Mouse (Mus musculus) G1E (cell line): ENCODE measurements around the gene Ptprcap. TPM values are rescaled to one million over a fixed set of nuclear protein-coding genes. Genes with fewer than 3 reads are reported as not detected.

Experiments
- ATAC-seq: 2 replicates; pipeline ENCODE4 v1.8.0; 2016; ENCODE audit warnings: mild to moderate bottlenecking; ENCODE audit not compliant: insufficient number of reproducible peaks, poor library complexity, low FRiP score, severe bottlenecking; ENCODE audit errors: extremely low read depth
- DNase-seq: peaks from one replicate; pipeline ENCODE4 v3.0.0; 2012; ENCODE audit warnings: low spot score
- H3K27me3 ChIP-seq: 2 replicates; pipeline ENCODE4 v1.6.1; 2012; ENCODE audit warnings: mild to moderate bottlenecking, low read length, inconsistent platforms; ENCODE audit not compliant: insufficient read depth
- H3K36me3 ChIP-seq: replicated peaks from 2 replicates; pipeline ENCODE3; 2012; ENCODE audit warnings: mild to moderate bottlenecking, inconsistent platforms
- H3K4me1 ChIP-seq: 2 replicates; pipeline ENCODE4 v1.6.1; 2012; ENCODE audit warnings: low read depth, low read length, inconsistent platforms, mixed read lengths; ENCODE audit not compliant: insufficient read depth
- H3K4me3 ChIP-seq: 2 replicates; pipeline ENCODE4 v1.5.1; 2012; ENCODE audit warnings: low read depth, mild to moderate bottlenecking, inconsistent platforms, low read length, moderate library complexity, mixed read lengths
- H3K9me3 ChIP-seq: replicated peaks from 2 replicates; pipeline ENCODE4 v1.6.1; 2012; ENCODE audit warnings: inconsistent platforms
- CTCF ChIP-seq: IDR thresholded peaks from 2 replicates; pipeline ENCODE4 v1.5.1; 2012; ENCODE audit warnings: low read depth, low read length, inconsistent platforms, mixed read lengths
- GATA1 ChIP-seq: IDR thresholded peaks from 2 replicates; pipeline ENCODE4 v1.6.1; 2012; ENCODE audit warnings: borderline replicate concordance, low read length, inconsistent platforms, mixed read lengths
- GATA2 ChIP-seq: IDR thresholded peaks from 2 replicates; pipeline ENCODE4 v1.6.1; 2012; ENCODE audit warnings: low read depth, low read length, inconsistent platforms, borderline replicate concordance
- POLR2AphosphoS5 ChIP-seq: IDR thresholded peaks from 2 replicates; pipeline ENCODE4 v1.6.1; 2012; ENCODE audit warnings: low read depth, low read length, inconsistent platforms; ENCODE audit not compliant: insufficient replicate concordance
- TAL1 ChIP-seq: conservative IDR thresholded peaks from 2 replicates; pipeline ENCODE4 v1.6.1; 2012; ENCODE audit warnings: low read depth, low read length, inconsistent platforms, mixed read lengths
- polyA plus RNA-seq: library from polyadenylated mRNA; stranded (reverse); fragments of >175 nt; gene quantifications from 2 replicates; pipeline ENCODE4 v1.2.3, GENCODE M21; 2012
- total RNA-seq, 2 experiments: library from RNA; stranded (forward) in 1 of 2; stranded (reverse) in 1 of 2; fragments of 200-1000 nt in 1 of 2; fragments of >200 nt in 1 of 2; fragmentation: Nextera tagmentation in 1 of 2; gene quantifications; 2 replicates each; pipeline ENCODE4 v1.2.3; 2014 to 2017

Gene Ptprcap
- total RNA-seq (2014; fragmentation: Nextera tagmentation): 88.5 and 107 TPM in 2 replicates
- 34.6 and 52.7 TPM in 2 replicates for total RNA-seq (2017)
- polyA plus RNA-seq: 261 and 272 TPM in 2 replicates

DNA sequence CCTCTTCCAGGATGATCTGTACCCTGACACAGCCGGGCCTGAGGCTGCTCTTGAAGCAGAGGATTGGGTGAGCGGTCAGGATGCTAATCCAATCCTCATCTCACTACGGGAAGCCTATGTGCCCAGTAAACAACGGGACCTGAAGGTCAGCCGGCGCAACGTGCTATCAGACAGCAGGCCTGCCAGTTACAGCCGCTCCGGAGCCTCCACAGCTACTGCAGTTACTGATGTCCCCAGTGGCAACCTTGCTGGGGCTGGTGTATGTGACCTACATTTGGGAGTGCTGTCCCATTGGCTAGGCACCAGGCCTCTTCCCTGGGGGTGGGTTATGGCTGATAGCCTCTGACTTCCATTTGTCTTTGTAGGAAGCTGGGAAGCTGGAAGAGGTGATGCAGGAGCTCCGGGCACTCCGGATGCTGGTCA, at the start of gene Ptprcap:
Gene Ptprcap, plus strand, starts transcription at position 373 of the 423 bp plus-strand sequence.
- peaks cover 68% of the 10 kb centered on the region for H3K4me1 ChIP-seq
- no peaks in the 10 kb centered on the region for H3K9me3 ChIP-seq
- no peak for TF ChIP-seq CTCF
- no peak for TF ChIP-seq POLR2AphosphoS5
- no peak for TF ChIP-seq TAL1
- no peak for TF ChIP-seq GATA1
- no peak for TF ChIP-seq GATA2
- ATAC-seq (no peak), DNase-seq (no peak)
- H3K4me3 ChIP-seq: no peak within 1 kb of the TSS
- no peaks in the 10 kb centered on the region for H3K27me3 ChIP-seq
- H3K36me3 ChIP-seq: peaks cover 92% of the 10 kb centered on the region

DNA sequence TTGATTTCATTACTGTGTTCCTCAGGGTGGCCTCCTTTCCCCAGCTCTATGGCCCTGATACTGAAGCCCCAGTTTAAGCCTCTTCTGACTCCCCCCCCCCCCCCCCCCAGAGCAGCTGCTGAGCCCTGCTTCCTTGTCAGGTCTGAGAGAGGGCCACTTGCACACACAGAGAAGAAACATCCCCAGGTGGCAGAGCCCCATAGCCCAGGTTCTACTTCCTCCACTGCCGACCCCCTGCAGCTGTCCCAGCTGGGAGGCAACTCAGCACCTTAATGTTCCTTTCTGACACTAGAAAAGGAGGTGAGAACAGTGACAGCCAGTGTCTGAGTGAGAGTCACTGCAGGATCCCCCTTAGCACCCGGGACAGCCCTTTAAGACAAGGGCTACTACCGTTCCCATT, 49.6 kb upstream of the Ptprcap start:
- no peak overlapping the region for H3K4me3 ChIP-seq
- H3K36me3 ChIP-seq: peaks cover 78% of the 10 kb centered on the region
- H3K27me3 ChIP-seq: no peaks in the 10 kb centered on the region; the same call in 1 of the 2 replicates
- no peaks in the 10 kb centered on the region for H3K9me3 ChIP-seq
- TF ChIP-seq CTCF (no peak), POLR2AphosphoS5 (no peak), TAL1 (no peak), GATA2 (no peak), GATA1 (no peak)
- H3K4me1 ChIP-seq: peaks cover 32% of the 10 kb centered on the region
- no peak for DNase-seq
- no peak for ATAC-seq

DNA sequence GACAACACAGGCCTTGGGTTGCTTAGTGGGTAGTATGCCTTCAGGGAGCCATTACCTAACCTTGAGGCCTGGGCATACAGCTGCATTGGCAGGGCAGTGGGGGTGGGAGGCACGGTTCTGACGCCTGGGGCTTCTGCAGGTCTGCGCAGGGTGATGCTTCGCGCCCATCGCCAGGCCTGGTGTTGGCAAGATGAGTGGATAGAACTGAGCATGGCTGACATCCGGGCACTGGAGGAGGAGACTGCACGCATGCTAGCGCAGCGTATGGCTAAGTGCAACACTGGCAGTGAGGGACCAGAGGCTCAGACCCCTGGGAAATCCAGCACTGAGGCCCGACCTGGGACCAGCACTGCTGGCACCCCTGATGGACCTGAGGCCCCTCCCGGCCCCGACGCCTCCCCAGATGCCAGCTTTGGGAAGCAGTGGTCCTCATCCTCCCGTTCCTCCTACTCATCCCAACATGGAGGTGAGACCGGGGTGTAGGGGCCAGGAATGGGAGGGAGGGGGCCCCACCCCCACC, 48.7 kb upstream of the Ptprcap start:
- no peak for ATAC-seq
- Histone ChIP-seq H3K4me3 (no peak overlapping the region; the same call in 1 of the 2 replicates), H3K4me1 (peaks cover 23% of the 10 kb centered on the region), H3K9me3 (no peaks in the 10 kb centered on the region), H3K27me3 (no peaks in the 10 kb centered on the region; the same call in 1 of the 2 replicates), H3K36me3 (peaks cover 84% of the 10 kb centered on the region)
- no peak for DNase-seq
- TF ChIP-seq GATA1: no peak
- no peak for TF ChIP-seq GATA2
- no peak for TF ChIP-seq TAL1
- no peak for TF ChIP-seq CTCF
- TF ChIP-seq POLR2AphosphoS5: no peak

DNA sequence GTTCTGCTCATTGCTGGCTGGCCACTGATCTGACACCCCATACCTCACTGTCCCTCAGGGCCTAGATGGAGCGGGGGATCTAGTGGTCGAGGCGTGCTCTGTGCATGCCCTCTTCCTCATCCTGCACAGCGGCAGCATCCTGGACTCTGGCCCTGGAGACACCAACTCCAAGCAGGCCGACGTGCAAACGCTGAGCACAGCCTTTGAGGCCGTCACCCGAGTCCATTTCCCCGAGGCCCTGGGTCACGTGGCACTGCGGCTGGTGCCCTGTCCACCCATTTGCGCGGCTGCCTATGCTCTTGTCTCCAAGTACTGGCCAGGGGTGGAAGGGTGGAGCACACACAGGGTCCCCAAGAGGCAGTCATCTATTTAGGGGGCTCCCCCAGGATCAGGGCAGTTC, 46.8 kb upstream of the Ptprcap start:
- ATAC-seq: no peak
- no peak for DNase-seq
- H3K4me3 ChIP-seq: no peak overlapping the region
- H3K4me1 ChIP-seq: peaks cover 10% of the 10 kb centered on the region
- H3K9me3 ChIP-seq: no peaks in the 10 kb centered on the region
- H3K36me3 ChIP-seq: peaks cover 95% of the 10 kb centered on the region
- H3K27me3 ChIP-seq: no peaks in the 10 kb centered on the region
- no peak for TF ChIP-seq TAL1
- TF ChIP-seq GATA2: no peak
- no peak for TF ChIP-seq GATA1
- no peak for TF ChIP-seq POLR2AphosphoS5
- TF ChIP-seq CTCF: no peak

DNA sequence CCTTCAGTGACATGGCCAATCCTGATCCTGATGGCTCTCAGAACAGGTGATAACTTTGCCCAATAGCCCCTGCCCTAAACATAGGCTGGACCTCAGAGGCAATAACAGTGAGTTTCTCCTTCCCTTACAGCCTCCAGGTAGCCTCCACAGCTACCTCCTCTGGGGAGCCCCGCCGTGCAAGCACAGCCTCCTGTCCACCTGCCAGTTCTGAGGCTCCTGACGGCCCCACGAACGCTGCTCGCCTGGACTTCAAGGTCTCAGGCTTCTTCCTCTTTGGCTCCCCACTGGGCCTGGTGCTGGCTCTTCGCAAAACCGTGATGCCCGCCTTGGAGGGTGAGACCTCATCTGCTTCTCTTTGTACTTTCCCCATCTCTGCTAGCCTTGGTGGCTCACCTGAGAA, 44.9 kb upstream of the Ptprcap start:
- no peaks in the 10 kb centered on the region for H3K27me3 ChIP-seq
- H3K4me1 ChIP-seq: peaks cover 17% of the 10 kb centered on the region
- no peak overlapping the region for H3K4me3 ChIP-seq
- H3K9me3 ChIP-seq: no peaks in the 10 kb centered on the region
- no peak for ATAC-seq
- no peak for DNase-seq
- TF ChIP-seq GATA1: no peak
- no peak for TF ChIP-seq POLR2AphosphoS5
- no peak for TF ChIP-seq CTCF
- no peak for TF ChIP-seq GATA2
- TF ChIP-seq TAL1: no peak
- peaks cover 95% of the 10 kb centered on the region for H3K36me3 ChIP-seq

DNA sequence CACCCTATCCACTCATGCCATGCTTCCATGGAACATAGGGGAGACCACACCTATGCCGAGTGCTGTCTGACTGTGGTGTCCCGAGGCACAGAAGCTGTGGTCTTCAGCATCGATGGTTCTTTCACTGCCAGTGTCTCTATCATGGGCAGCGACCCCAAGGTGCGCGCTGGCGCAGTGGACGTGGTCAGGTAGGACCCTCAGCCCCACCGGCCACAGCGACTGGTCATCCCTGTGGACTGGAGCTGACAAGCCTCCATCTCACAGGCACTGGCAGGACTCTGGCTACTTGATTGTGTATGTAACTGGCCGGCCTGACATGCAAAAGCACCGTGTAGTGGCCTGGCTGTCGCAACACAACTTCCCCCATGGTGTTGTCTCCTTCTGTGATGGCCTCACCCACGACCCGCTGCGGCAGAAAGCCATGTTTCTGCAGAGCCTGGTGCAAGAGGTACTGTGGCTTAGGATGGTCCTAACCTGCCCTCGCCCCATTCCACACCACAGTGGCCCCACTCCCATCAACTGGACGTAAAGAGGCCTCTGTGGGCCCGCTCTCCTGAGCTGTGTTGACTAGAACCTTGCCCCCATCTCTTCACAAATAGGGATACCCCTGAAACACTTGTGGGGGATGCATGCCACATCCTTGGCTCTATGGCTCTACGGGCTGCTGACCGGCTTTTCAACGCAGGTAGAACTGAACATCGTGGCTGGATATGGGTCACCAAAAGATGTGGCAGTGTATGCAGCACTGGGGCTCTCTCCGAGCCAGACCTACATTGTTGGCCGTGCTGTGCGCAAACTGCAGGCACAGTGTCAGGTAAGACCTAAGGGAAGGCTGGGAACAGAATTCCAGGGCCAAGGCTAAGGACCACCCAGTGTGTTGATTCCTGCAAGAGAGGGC, 41.1 kb upstream of the Ptprcap start:
- Histone ChIP-seq H3K4me1 (peaks cover 35% of the 10 kb centered on the region), H3K4me3 (no peak overlapping the region), H3K9me3 (no peaks in the 10 kb centered on the region), H3K36me3 (peaks cover 99% of the 10 kb centered on the region), H3K27me3 (no peaks in the 10 kb centered on the region)
- ATAC-seq: no peak
- DNase-seq: no peak
- no peak for TF ChIP-seq CTCF
- TF ChIP-seq TAL1: no peak
- TF ChIP-seq GATA2: no peak
- TF ChIP-seq GATA1: no peak
- TF ChIP-seq POLR2AphosphoS5: no peak
